Mouse (Mus musculus) hematopoietic stem cell, adult 5-6 weeks (primary cell): ENCODE data around the gene Gm10153. TPM values are rescaled to one million over a fixed set of nuclear protein-coding genes. Genes with fewer than 3 reads are reported as not detected.

Experiments used
- ATAC-seq, 2 experiments: fragments of 125-278 bp in 1 of 2; replicated peaks in 1 of 2; 2 replicates each; pipeline ENCODE4 v1.8.0; 2016 to 2017; ENCODE audit warnings: inconsistent platforms in 2 of 2, mild to moderate bottlenecking in 2 of 2, moderate number of reproducible peaks in 2 of 2, low read depth in 1 of 2, moderate TSS enrichment in 1 of 2; ENCODE audit not compliant: low FRiP score in 2 of 2, poor library complexity in 2 of 2, severe bottlenecking in 2 of 2, insufficient read depth in 1 of 2, low TSS enrichment in 1 of 2
- total RNA-seq: library from RNA; stranded (forward); fragments of 172-1452, 232-1000 nt; gene quantifications from 2 replicates; pipeline ENCODE4 v1.2.3, GENCODE M21; 2017

The Gm10153 gene
- total RNA-seq, 1 experiment from 2014 or later, result not detected

GRCm38 (mm10) chr7:142152191-142152590, 38.0 kb downstream of the Gm10153 start:
- no peak for ATAC-seq

GRCm38 (mm10) chr7:142148633-142149032, 41.6 kb downstream of the Gm10153 start:
- no peak for ATAC-seq

- no peak for ATAC-seq
Observed at GRCm38 (mm10) chr7:142146033-142146432, 44.2 kb downstream of the Gm10153 start.

- no peak for ATAC-seq
Observed at GRCm38 (mm10) chr7:142145413-142145940, 44.7 kb downstream of the Gm10153 start.

- no peak for ATAC-seq
Observed at GRCm38 (mm10) chr7:142144507-142144906, 45.7 kb downstream of the Gm10153 start, which contains the start of gene Gm45337. Gm45337 (minus strand) TSS chr7:142144607.

DNA sequence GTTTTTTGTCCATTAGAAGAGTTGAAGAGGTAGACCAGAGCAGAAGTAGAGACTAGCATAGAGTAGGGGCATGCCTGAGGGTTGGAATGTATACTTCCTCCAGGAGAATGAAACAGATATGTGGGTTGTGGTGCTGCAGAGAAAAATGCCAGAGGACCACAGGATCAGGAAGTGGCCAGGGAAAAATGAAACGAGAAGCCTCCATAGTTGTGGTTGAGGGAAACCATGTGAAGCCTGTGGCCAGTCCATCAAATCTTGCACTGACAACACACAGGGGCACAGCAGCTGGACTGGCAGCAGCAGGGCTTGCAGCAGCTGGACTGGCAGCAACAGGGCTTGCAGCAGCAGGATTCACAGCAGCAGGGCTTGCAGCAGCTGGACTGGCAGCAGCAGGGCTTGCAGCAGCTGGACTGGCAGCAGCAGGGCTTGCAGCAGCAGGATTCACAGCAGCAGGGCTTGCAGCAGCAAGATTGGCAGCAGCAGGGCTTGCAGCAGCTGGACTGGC, 46.6 kb downstream of the Gm10153 start:
- ATAC-seq, result peak; percentile 32 to 49; a peak in 3 of 4 replicates

- ATAC-seq, result no peak
Observed at GRCm38 (mm10) chr7:142140696-142141095, 49.5 kb downstream of the Gm10153 start.

Other genes starting within 250 kb of the Gm10153 start
- gene Brsk2, start 240.6 kb downstream of the Gm10153 start, total RNA-seq, result not detected in 2 replicates
- 53.6 and 72.9 TPM in 2 replicates for gene Mob2, start 129.3 kb downstream of the Gm10153 start, total RNA-seq
- gene Dusp8, start 94.5 kb downstream of the Gm10153 start, total RNA-seq, result 0.15 TPM in 1 of 2 replicates, not detected in the other
- gene Gm45618, start 69.7 kb downstream of the Gm10153 start, total RNA-seq, result not detected in 2 replicates
- not detected in 2 replicates for gene Gm39115, start 54.4 kb downstream of the Gm10153 start, total RNA-seq
- gene Gm45337, start 45.8 kb downstream of the Gm10153 start, total RNA-seq, result not detected in 2 replicates
- gene Gm29735, start 33.3 kb downstream of the Gm10153 start, total RNA-seq, result not detected in 2 replicates
- gene Gm4553, start 24.6 kb downstream of the Gm10153 start, total RNA-seq, result not detected in 2 replicates
- not detected in 2 replicates for gene Krtap5-2, start 14.4 kb downstream of the Gm10153 start, total RNA-seq
- not detected in 2 replicates for gene Krtap5-3, start 11.0 kb upstream of the Gm10153 start, total RNA-seq
- not detected in 2 replicates for gene Gm7579, start 21.5 kb upstream of the Gm10153 start, total RNA-seq
- not detected in 2 replicates for gene Krtap5-5, start 39.6 kb upstream of the Gm10153 start, total RNA-seq
- gene Gm40460, start 50.7 kb upstream of the Gm10153 start, total RNA-seq, result not detected in 2 replicates
- not detected in 2 replicates for gene Gm2431, start 68.0 kb upstream of the Gm10153 start, total RNA-seq
- not detected in 2 replicates for gene Gm4559, start 84.0 kb upstream of the Gm10153 start, total RNA-seq
- gene Krtap5-1, start 106.7 kb upstream of the Gm10153 start, total RNA-seq, result not detected in 2 replicates
- gene Krtap5-4, start 113.2 kb upstream of the Gm10153 start, total RNA-seq, result not detected in 2 replicates
- not detected in 2 replicates for gene Ifitm10, start 183.4 kb upstream of the Gm10153 start, total RNA-seq
- 18.0 and 43.2 TPM in 2 replicates for gene Gm49369, start 192.3 kb upstream of the Gm10153 start, total RNA-seq
- gene Ctsd, start 197.6 kb upstream of the Gm10153 start, total RNA-seq, result 123 and 168 TPM in 2 replicates
- not detected in 2 replicates for gene Syt8, start 244.5 kb upstream of the Gm10153 start, total RNA-seq